Mouse (Mus musculus): ENCODE measurements around the gene Poglut1.
A peak's percentile ranks its signal among the peaks of the same experiment; 100 is the strongest.
"Not testable (repeated sequence)": the region's sequence is repeated elsewhere in the genome, so short reads cannot be mapped to it uniquely, and the experiment has no call there.

Gene Poglut1

DNA sequence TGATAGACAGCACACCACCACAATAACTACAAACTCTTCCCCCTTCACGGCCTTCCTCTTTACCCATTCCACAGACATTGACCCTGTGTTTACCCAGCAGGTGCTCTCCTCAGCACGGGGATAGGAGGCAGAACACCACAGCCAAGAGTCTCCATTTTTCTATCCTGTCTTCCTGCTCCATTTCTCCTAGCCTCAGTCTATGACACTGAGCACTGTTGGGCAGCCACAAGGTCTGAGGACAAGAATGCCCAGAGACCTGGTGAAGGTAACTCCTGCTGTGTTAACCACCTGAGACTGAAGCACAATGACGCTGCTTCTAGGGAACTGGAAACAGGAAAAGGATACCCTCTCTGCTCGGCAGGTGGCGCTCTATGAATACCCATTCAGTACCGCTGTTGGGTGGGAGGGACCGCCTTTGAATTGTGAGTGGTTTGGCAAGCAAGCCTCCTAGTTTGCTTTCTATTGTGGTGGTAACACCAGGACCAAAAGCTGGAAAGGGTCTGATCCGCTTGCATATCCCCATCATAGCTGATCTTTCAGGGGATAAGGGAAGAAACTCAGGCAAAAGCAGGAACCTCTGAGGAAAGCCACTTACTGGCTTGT lies 13.4 kb downstream of the Poglut1 start:
- DNase-seq (ENCODE audit: low spot score in 2 of 2), result peak; percentile 53 to 61

GRCm38 (mm10) chr16:38526264-38526663 lies 23.8 kb downstream of the Poglut1 start:
- DNase-seq (ENCODE audit: low spot score in 2 of 2), result no peak

GRCm38 (mm10) chr16:38522129-38523084 lies 27.7 kb downstream of the Poglut1 start, which contains the start of gene Timmdc1:
Timmdc1 (minus strand) TSS chr16:38522663.
- DNase-seq (ENCODE audit: low spot score in 2 of 2), result peak; percentile 96 to 98

DNA sequence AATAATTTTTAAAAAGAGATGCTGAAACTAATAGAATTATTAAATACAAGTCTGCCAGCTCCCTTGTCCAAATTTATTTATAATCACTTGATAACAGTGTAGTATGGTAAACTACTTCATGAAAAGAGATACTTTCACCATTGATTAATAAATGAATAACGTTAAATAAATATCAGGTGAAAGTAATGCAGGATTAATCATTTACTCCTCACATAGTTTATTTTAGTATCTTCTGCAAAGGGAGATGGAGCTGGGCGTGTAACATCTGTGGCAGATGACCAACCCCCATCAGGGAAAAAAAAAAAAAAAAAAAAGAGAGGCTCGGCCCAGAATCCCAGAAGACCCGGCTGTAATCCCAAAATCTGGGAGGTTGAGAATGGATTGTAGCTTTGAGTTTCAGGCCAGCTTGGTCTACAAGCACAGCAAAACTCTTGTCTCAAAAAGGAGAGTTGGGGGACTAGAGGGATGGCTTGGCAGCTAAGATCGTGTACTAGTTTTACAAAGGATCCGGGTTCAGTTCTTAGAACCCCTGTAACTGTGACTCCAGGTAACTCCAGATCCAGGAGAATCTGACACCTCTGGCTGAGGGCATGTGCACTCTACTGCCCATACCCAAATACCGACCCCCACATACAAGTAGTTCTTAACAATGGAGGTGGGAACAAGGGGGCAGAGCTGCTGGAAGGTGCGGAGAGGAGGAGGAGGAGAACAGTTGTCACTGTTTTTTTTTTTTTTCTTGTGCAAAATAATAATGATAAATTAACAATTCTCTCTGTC lies 28.7 kb downstream of the Poglut1 start:
- no peak for DNase-seq (ENCODE audit: low spot score in 2 of 2)

GRCm38 (mm10) chr16:38519140-38519539 lies 30.9 kb downstream of the Poglut1 start:
- DNase-seq (ENCODE audit: low spot score in 2 of 2), result no peak

DNA sequence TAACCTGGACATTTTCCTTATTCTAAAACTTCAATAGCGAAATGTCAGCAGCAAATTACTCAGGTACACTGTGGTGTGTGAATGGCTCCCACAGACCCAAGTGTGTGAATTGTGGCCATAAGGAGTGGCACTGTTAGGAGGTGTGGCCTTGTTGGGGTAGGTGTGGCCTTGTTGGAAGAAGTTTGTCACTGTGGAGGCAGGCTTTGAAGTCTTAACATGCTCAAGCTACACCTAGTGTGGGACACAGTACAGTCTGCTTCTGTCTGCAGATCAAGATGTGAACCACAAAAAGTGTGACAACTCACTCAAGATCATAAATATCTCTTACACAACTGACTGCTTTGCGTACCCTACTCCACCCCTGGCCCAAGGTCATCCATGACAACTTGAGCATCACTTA lies 39.2 kb downstream of the Poglut1 start:
- DNase-seq (ENCODE audit: low spot score in 2 of 2), result no peak

- DNase-seq (ENCODE audit: low spot score in 2 of 2), result peak; percentile 40 to 45
Observed at GRCm38 (mm10) chr16:38506041-38506634, 43.9 kb downstream of the Poglut1 start.

- DNase-seq (ENCODE audit: low spot score in 2 of 2), result no peak
Observed at GRCm38 (mm10) chr16:38503528-38503927, 46.5 kb downstream of the Poglut1 start.

DNA sequence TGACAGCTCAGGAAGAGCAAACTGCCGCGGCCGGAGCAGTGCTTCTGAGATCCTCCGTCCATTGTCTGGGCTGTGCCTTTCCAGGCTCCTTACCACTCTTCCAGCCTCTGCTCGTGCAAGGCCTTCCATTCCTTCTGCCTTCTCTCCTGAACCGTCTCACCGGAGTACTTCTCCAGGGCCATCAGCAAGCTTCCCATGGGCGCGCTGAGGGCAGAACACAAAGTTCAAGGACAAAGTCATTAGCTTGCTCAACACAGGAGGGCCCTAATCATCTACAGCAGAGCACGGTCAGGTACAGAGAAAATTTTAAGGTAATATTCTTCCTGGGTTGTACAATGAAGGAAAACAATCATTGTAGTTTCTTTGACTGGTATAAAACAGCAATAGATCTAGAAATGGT lies 47.6 kb downstream of the Poglut1 start:
- DNase-seq (ENCODE audit: low spot score in 2 of 2), result no peak

GRCm38 (mm10) chr16:38496604-38497140 lies 53.4 kb downstream of the Poglut1 start:
- no peak for DNase-seq (ENCODE audit: low spot score in 2 of 2)

- no peak for DNase-seq (ENCODE audit: low spot score in 2 of 2)
Observed at GRCm38 (mm10) chr16:38493890-38494289, 56.2 kb downstream of the Poglut1 start.

GRCm38 (mm10) chr16:38492551-38492950 lies 57.5 kb downstream of the Poglut1 start:
- DNase-seq (ENCODE audit: low spot score in 2 of 2), result no peak

DNA sequence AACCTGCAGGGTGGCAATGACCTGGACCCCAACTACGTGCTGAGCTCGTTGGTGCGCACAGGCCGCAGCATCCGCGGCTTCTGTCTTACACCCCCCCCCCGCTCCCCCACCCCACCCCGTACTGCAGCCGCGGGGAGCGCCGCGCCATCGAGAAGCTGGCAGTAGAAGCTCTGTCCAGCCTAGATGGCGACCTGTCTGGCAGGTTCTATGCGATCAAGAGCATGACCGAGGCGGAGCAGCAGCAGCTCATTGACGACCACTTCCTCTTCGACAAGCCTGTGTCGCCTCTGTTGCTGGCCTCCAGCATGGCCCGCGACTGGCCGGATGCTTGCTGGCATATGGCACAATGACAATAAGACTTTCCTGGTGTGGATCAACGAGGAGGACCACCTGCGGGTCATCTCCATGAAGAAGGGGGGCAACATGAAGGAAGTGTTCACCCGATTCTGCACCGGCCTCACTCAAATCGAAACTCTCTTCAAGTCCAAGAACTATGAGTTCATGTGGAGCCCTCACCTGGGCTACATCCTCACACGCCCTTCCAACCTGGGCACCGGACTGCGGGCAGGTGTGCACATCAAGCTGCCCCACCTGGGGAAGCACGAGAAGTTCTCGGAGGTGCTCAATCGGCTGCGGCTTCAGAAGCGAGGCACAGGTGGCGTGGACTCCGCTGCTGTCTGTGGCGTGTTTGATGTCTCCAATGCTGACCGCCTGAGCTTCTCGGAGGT lies 66.3 kb downstream of the Poglut1 start:
- DNase-seq (ENCODE audit: low spot score in 2 of 2), result peak; percentile 15 to 33

GRCm38 (mm10) chr16:38482780-38483562 lies 67.1 kb downstream of the Poglut1 start:
- DNase-seq (ENCODE audit: low spot score in 2 of 2), result peak; percentile 32 to 45

GRCm38 (mm10) chr16:38481327-38481726 lies 68.7 kb downstream of the Poglut1 start:
- no peak for DNase-seq (ENCODE audit: low spot score in 2 of 2)

- DNase-seq (ENCODE audit: low spot score in 2 of 2), result no peak
Observed at GRCm38 (mm10) chr16:38478296-38478695, 71.8 kb downstream of the Poglut1 start.

- not testable (repeated sequence) for DNase-seq (ENCODE audit: low spot score in 2 of 2)
Observed at GRCm38 (mm10) chr16:38477241-38477608, 72.8 kb downstream of the Poglut1 start.

DNA sequence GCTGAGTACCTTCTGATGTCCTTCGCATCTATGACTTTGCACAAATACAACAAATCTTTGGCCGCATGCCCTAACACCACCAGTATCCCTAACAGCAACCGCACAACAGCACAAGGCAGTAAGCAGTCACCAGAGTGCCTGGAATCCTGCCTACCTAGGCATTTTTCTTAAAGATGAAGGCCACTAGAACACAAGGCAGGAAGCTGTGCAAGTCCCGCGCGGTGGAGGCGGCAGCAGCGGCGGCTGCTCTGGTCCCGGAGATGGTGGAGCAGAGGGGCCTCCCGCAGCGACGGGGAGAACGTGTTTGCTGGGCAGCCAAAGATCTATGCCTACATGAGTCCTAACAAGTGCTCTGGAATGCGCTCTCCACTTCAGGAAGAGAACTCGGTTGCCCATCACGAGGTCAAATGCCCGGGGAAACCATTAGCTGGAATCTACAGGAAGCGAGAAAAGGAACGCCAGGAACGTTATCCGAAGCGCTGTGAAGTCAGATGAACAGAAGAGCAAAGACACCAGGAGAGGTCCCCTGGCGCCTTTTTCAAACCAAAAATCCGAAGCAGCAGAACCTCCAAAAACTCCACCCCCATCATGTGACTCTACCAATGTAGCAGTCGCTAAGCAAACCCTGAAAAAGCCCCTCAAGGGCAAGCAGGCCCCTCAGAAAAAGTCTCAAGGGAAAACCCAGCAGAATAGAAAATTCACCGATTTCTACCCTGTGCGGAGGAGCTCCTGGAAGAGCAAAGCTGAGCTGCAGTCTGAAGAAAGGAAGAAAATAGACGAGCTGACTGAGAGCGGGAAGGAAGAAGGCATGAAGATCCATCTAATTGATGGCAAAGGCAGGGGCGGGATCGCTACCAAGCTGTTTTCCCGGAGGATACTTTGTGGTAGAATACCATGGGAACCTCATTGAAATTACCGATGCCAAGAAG lies 73.5 kb downstream of the Poglut1 start:
- DNase-seq (ENCODE audit: low spot score in 2 of 2), result peak; percentile 47 to 58

All from spleen, postnatal 36 days (tissue).